Mouse (Mus musculus): ENCODE measurements around the gene Rnf24.

GRCm38 (mm10) chr2:131309296-131309695, 43.4 kb downstream of the Rnf24 start:
- no peak for TF ChIP-seq USF1 (IDR thresholded peaks at IDR 0.05; ENCODE audit: low read depth, low read length)
- no peak for TF ChIP-seq CTCF (conservative IDR thresholded peaks at IDR 0.05 in 1 of 2, IDR thresholded peaks at IDR 0.05 in 1 of 2; ENCODE audit: low read depth in 2 of 2, low read length in 2 of 2)
- no peak for TF ChIP-seq POLR2A (IDR thresholded peaks at IDR 0.05; ENCODE audit: low read depth, low read length)
- TF ChIP-seq CHD2 (IDR thresholded peaks at IDR 0.05; ENCODE audit: low read length) = no peak
- TF ChIP-seq TBP (conservative IDR thresholded peaks at IDR 0.05; ENCODE audit: low read depth, low read length) = no peak
- no peak for TF ChIP-seq E2F4 (IDR thresholded peaks at IDR 0.05; ENCODE audit: insufficient replicate concordance, low read depth, low read length)
- TF ChIP-seq ZNF384 (IDR thresholded peaks at IDR 0.05; ENCODE audit: low read depth, low read length) = no peak
- no peak for TF ChIP-seq MXI1 (IDR thresholded peaks at IDR 0.05; ENCODE audit: low read depth, low read length)
- no peak for TF ChIP-seq TCF12 (IDR thresholded peaks at IDR 0.05; ENCODE audit: low read depth, low read length)
- no peak for TF ChIP-seq CHD1 (IDR thresholded peaks at IDR 0.05; ENCODE audit: low read depth, low read length)
- TF ChIP-seq SIN3A (IDR thresholded peaks at IDR 0.05; ENCODE audit: low read length) = no peak
- TF ChIP-seq PAX5 (IDR thresholded peaks at IDR 0.05; ENCODE audit: low read length) = no peak
- TF ChIP-seq EP300 (IDR thresholded peaks at IDR 0.05; ENCODE audit: low read length) = no peak
